Mouse (Mus musculus) G1E (cell line): ENCODE data around the gene Pla2g6. TPM values are rescaled to one million over a fixed set of nuclear protein-coding genes. Genes with fewer than 3 reads are reported as not detected.

Experiments used
- ATAC-seq: 2 replicates; pipeline ENCODE4 v1.8.0; 2016; ENCODE audit warnings: mild to moderate bottlenecking; ENCODE audit not compliant: insufficient number of reproducible peaks, poor library complexity, low FRiP score, severe bottlenecking; ENCODE audit errors: extremely low read depth
- DNase-seq: peaks from one replicate; pipeline ENCODE4 v3.0.0; 2012; ENCODE audit warnings: low spot score
- H3K27me3 ChIP-seq: 2 replicates; pipeline ENCODE4 v1.6.1; 2012; ENCODE audit warnings: mild to moderate bottlenecking, low read length, inconsistent platforms; ENCODE audit not compliant: insufficient read depth
- H3K36me3 ChIP-seq: replicated peaks from 2 replicates; pipeline ENCODE3; 2012; ENCODE audit warnings: mild to moderate bottlenecking, inconsistent platforms
- H3K4me1 ChIP-seq: 2 replicates; pipeline ENCODE4 v1.6.1; 2012; ENCODE audit warnings: low read depth, low read length, inconsistent platforms, mixed read lengths; ENCODE audit not compliant: insufficient read depth
- H3K4me3 ChIP-seq: 2 replicates; pipeline ENCODE4 v1.5.1; 2012; ENCODE audit warnings: low read depth, mild to moderate bottlenecking, inconsistent platforms, low read length, moderate library complexity, mixed read lengths
- H3K9me3 ChIP-seq: replicated peaks from 2 replicates; pipeline ENCODE4 v1.6.1; 2012; ENCODE audit warnings: inconsistent platforms
- CTCF ChIP-seq: IDR thresholded peaks from 2 replicates; pipeline ENCODE4 v1.5.1; 2012; ENCODE audit warnings: low read depth, low read length, inconsistent platforms, mixed read lengths
- GATA1 ChIP-seq: IDR thresholded peaks from 2 replicates; pipeline ENCODE4 v1.6.1; 2012; ENCODE audit warnings: borderline replicate concordance, low read length, inconsistent platforms, mixed read lengths
- GATA2 ChIP-seq: IDR thresholded peaks from 2 replicates; pipeline ENCODE4 v1.6.1; 2012; ENCODE audit warnings: low read depth, low read length, inconsistent platforms, borderline replicate concordance
- POLR2AphosphoS5 ChIP-seq: IDR thresholded peaks from 2 replicates; pipeline ENCODE4 v1.6.1; 2012; ENCODE audit warnings: low read depth, low read length, inconsistent platforms; ENCODE audit not compliant: insufficient replicate concordance
- TAL1 ChIP-seq: conservative IDR thresholded peaks from 2 replicates; pipeline ENCODE4 v1.6.1; 2012; ENCODE audit warnings: low read depth, low read length, inconsistent platforms, mixed read lengths
- polyA plus RNA-seq: library from polyadenylated mRNA; stranded (reverse); fragments of >175 nt; gene quantifications from 2 replicates; pipeline ENCODE4 v1.2.3, GENCODE M21; 2012
- total RNA-seq, 2 experiments: library from RNA; stranded (forward) in 1 of 2; stranded (reverse) in 1 of 2; fragments of 200-1000 nt in 1 of 2; fragments of >200 nt in 1 of 2; fragmentation: Nextera tagmentation in 1 of 2; gene quantifications; 2 replicates each; pipeline ENCODE4 v1.2.3; 2014 to 2017

Pla2g6 gene
- total and polyA plus RNA-seq, 3 experiments: 6.5 to 26.4 (median 24.5) TPM

GRCm38 (mm10) chr15:79298553-79298952, 29.6 kb downstream of the Pla2g6 start:
- Histone ChIP-seq H3K4me1 (no peaks in the 10 kb centered on the region), H3K27me3 (no peaks in the 10 kb centered on the region), H3K36me3 (peaks cover 87% of the 10 kb centered on the region), H3K9me3 (no peaks in the 10 kb centered on the region), H3K4me3 (no peak overlapping the region)
- ATAC-seq (no peak), DNase-seq (no peak)
- TF ChIP-seq GATA2: no peak
- no peak for TF ChIP-seq TAL1
- no peak for TF ChIP-seq GATA1
- TF ChIP-seq CTCF: no peak
- TF ChIP-seq POLR2AphosphoS5: no peak

GRCm38 (mm10) chr15:79292779-79293178, 35.4 kb downstream of the Pla2g6 start:
- TF ChIP-seq GATA2 (no peak), GATA1 (no peak), POLR2AphosphoS5 (no peak), CTCF (no peak), TAL1 (no peak)
- Histone ChIP-seq H3K4me3 (no peak overlapping the region), H3K27me3 (no peaks in the 10 kb centered on the region), H3K9me3 (no peaks in the 10 kb centered on the region), H3K36me3 (peaks cover 83% of the 10 kb centered on the region), H3K4me1 (no peaks in the 10 kb centered on the region)
- DNase-seq (no peak), ATAC-seq (no peak)

GRCm38 (mm10) chr15:79290340-79290739, 37.9 kb downstream of the Pla2g6 start:
- no peak for DNase-seq
- TF ChIP-seq POLR2AphosphoS5: no peak
- no peak for TF ChIP-seq GATA2
- TF ChIP-seq GATA1: no peak
- no peak for TF ChIP-seq TAL1
- no peak for TF ChIP-seq CTCF
- peaks cover 90% of the 10 kb centered on the region for H3K36me3 ChIP-seq
- no peaks in the 10 kb centered on the region for H3K27me3 ChIP-seq
- H3K9me3 ChIP-seq: no peaks in the 10 kb centered on the region
- H3K4me1 ChIP-seq: no peaks in the 10 kb centered on the region
- H3K4me3 ChIP-seq: no peak overlapping the region
- no peak for ATAC-seq

GRCm38 (mm10) chr15:79289441-79289840, 38.7 kb downstream of the Pla2g6 start:
- peaks cover 86% of the 10 kb centered on the region for H3K36me3 ChIP-seq
- no peak for TF ChIP-seq GATA2
- TF ChIP-seq POLR2AphosphoS5: no peak
- no peak for TF ChIP-seq CTCF
- no peak for TF ChIP-seq GATA1

GRCm38 (mm10) chr15:79288387-79288786, 39.8 kb downstream of the Pla2g6 start:
- Histone ChIP-seq H3K4me1 (no peaks in the 10 kb centered on the region), H3K27me3 (peaks cover 4% of the 10 kb centered on the region; the same call in 1 of the 2 replicates), H3K9me3 (no peaks in the 10 kb centered on the region), H3K36me3 (peaks cover 77% of the 10 kb centered on the region), H3K4me3 (no peak overlapping the region)
- ATAC-seq: no peak
- DNase-seq: no peak
- no peak for TF ChIP-seq CTCF
- no peak for TF ChIP-seq TAL1
- no peak for TF ChIP-seq GATA2
- TF ChIP-seq POLR2AphosphoS5: no peak
- no peak for TF ChIP-seq GATA1

More at GRCm38 (mm10) chr15:79289441-79289840, 38.7 kb downstream of the Pla2g6 start:
- Histone ChIP-seq H3K4me3 (no peak overlapping the region), H3K9me3 (no peaks in the 10 kb centered on the region), H3K4me1 (no peaks in the 10 kb centered on the region), H3K27me3 (no peaks in the 10 kb centered on the region; the same call in 1 of the 2 replicates)
- ATAC-seq: no peak
- DNase-seq: no peak

- no peak for DNase-seq
- Histone ChIP-seq H3K4me3 (no peak overlapping the region), H3K4me1 (peaks cover 5% of the 10 kb centered on the region), H3K9me3 (no peaks in the 10 kb centered on the region), H3K27me3 (peaks cover 4% of the 10 kb centered on the region; the same call in 1 of the 2 replicates), H3K36me3 (peaks cover 65% of the 10 kb centered on the region)
- no peak for ATAC-seq
- TF ChIP-seq CTCF: no peak
Observed at GRCm38 (mm10) chr15:79287091-79287490, 41.1 kb downstream of the Pla2g6 start.

- DNase-seq (no peak), ATAC-seq (no peak)
- H3K4me3 ChIP-seq: no peak overlapping the region
- TF ChIP-seq CTCF (no peak), GATA1 (no peak), GATA2 (no peak), POLR2AphosphoS5 (no peak), TAL1 (no peak)
- peaks cover 4% of the 10 kb centered on the region; the same call in 1 of the 2 replicates for H3K27me3 ChIP-seq
- H3K9me3 ChIP-seq: no peaks in the 10 kb centered on the region
- peaks cover 55% of the 10 kb centered on the region for H3K36me3 ChIP-seq
- H3K4me1 ChIP-seq: peaks cover 14% of the 10 kb centered on the region
Observed at GRCm38 (mm10) chr15:79286141-79286540, 42.0 kb downstream of the Pla2g6 start.
